Mouse (Mus musculus) midbrain, postnatal 0 days (tissue): ENCODE measurements around the gene Tekt1. TPM values are rescaled to one million over a fixed set of nuclear protein-coding genes. Genes with fewer than 3 reads are reported as not detected.

Experiments
- ATAC-seq: fragments of 200-750 bp; cut with Nextera tagmentation; 2 replicates; pipeline ENCODE4 v1.8.0; 2017; ENCODE audit warnings: moderate number of reproducible peaks, mild to moderate bottlenecking, moderate TSS enrichment, moderate library complexity; ENCODE audit not compliant: low FRiP score
- DNase-seq: peaks from one replicate; pipeline ENCODE4 v3.0.0-alpha.2; 2015; ENCODE audit warnings: low spot score
- H3K27ac ChIP-seq: fragments of 300-500 bp; sonication (generic); 2 replicates; pipeline ENCODE4 v1.5.1; 2014; ENCODE audit warnings: low read depth, mild to moderate bottlenecking, low read length, mixed read lengths
- H3K27me3 ChIP-seq: fragments of 300-500 bp; sonication (generic); 2 replicates; pipeline ENCODE4 v1.6.1; 2014; ENCODE audit warnings: low read length, control low read depth, mixed read lengths; ENCODE audit not compliant: insufficient read depth
- H3K36me3 ChIP-seq: fragments of 300-500 bp; sonication (generic); 2 replicates; pipeline ENCODE4 v1.6.1; 2014; ENCODE audit warnings: low read length, control low read depth, mixed read lengths; ENCODE audit not compliant: insufficient read depth
- H3K4me1 ChIP-seq: fragments of 300-500 bp; sonication (generic); 2 replicates; pipeline ENCODE4 v1.6.1; 2014; ENCODE audit warnings: mild to moderate bottlenecking, control low read depth, antibody characterized with exemption, low read length, mixed read lengths; ENCODE audit not compliant: insufficient read depth
- H3K4me2 ChIP-seq: fragments of 300-500 bp; sonication (generic); 2 replicates; pipeline ENCODE4 v1.6.1; 2014; ENCODE audit warnings: low read depth, mild to moderate bottlenecking, low read length, mixed read lengths; ENCODE audit not compliant: poor library complexity, severe bottlenecking
- H3K4me3 ChIP-seq: fragments of 300-500 bp; sonication (generic); 2 replicates; pipeline ENCODE4 v1.5.1; 2014; ENCODE audit warnings: low read depth, mild to moderate bottlenecking, low read length, moderate library complexity
- H3K9ac ChIP-seq: fragments of 300-500 bp; sonication (generic); replicated peaks from 2 replicates; pipeline ENCODE4 v1.6.1; 2014; ENCODE audit warnings: mild to moderate bottlenecking, low read length, moderate library complexity, mixed read lengths; ENCODE audit not compliant: poor library complexity, severe bottlenecking
- H3K9me3 ChIP-seq: fragments of 300-500 bp; sonication (generic); 2 replicates; pipeline ENCODE4 v1.6.1; 2016; ENCODE audit warnings: low read length, control low read depth
- CTCF ChIP-seq: IDR thresholded peaks from 2 replicates; pipeline ENCODE4 v1.5.1; 2016; ENCODE audit warnings: antibody characterized with exemption, mild to moderate bottlenecking
- WGBS: fragments of 180-500 bp; shearing (Covaris S2); extraction: QIAGEN DNeasy Blood & Tissue Kit; methylation state at CpG from one replicate; pipeline ENCODE4 v1.1.7; 2014; 5-methylcytosine and 5-hydroxymethylcytosine counted together
- polyA plus RNA-seq: library from polyadenylated mRNA; unstranded; fragments of >200 nt; fragmentation: Nextera tagmentation; extraction: Ambion mirVana; gene quantifications from 2 replicates; pipeline ENCODE4 v1.2.1, GENCODE M21; 2015
- total RNA-seq: library from RNA; depleted of rRNA; stranded (reverse); fragments of >200 nt; gene quantifications from 2 replicates; pipeline ENCODE4 v1.2.3, GENCODE M21; 2014

The Tekt1 gene
- total and polyA plus RNA-seq, 2 experiments from 2014 or later, result 6.9 to 10.3 TPM

- Histone ChIP-seq H3K4me2 (no peak overlapping the region), H3K27me3 (no peaks in the 10 kb centered on the region), H3K9me3 (no peaks in the 10 kb centered on the region), H3K4me3 (no peak overlapping the region), H3K27ac (no peak overlapping the region), H3K4me1 (no peaks in the 10 kb centered on the region), H3K36me3 (no peaks in the 10 kb centered on the region), H3K9ac (no peak overlapping the region)
- no peak for TF ChIP-seq CTCF
- peak; percentile 18 for DNase-seq
- WGBS, result 84% methylated on average over 4 of the region's 4 CpGs
- no peak for ATAC-seq
These were observed 17.1 kb upstream of the Tekt1 start for GRCm38 (mm10) chr11:72379351-72379750.

DNA sequence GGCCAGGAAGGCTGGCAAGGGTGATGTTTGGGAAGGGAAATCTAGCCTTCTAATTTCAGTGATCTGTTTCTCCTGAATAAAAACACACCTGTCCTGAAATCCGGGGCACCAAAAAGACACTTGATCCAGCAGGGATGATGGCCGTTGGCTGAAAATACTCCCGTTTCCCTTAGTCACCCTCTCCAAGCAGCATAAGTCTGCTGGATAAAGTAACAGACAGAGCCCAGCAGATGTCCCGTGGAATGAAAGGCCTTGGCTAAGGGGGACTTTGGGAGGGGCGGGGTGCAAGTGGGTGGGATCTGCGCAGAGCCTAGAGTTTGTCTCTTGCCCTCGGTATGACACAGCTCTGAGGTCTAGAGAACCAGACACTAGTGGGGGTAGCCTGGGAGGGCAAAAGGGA lies 16.0 kb upstream of the Tekt1 start:
- Histone ChIP-seq H3K27me3 (no peaks in the 10 kb centered on the region), H3K4me2 (no peak overlapping the region), H3K9me3 (no peaks in the 10 kb centered on the region), H3K27ac (no peak overlapping the region), H3K9ac (no peak overlapping the region), H3K36me3 (no peaks in the 10 kb centered on the region), H3K4me3 (no peak overlapping the region), H3K4me1 (no peaks in the 10 kb centered on the region)
- WGBS, result 78% methylated on average over 7 of the region's 7 CpGs
- ATAC-seq, result no peak
- DNase-seq, result no peak
- TF ChIP-seq CTCF, result no peak

DNA sequence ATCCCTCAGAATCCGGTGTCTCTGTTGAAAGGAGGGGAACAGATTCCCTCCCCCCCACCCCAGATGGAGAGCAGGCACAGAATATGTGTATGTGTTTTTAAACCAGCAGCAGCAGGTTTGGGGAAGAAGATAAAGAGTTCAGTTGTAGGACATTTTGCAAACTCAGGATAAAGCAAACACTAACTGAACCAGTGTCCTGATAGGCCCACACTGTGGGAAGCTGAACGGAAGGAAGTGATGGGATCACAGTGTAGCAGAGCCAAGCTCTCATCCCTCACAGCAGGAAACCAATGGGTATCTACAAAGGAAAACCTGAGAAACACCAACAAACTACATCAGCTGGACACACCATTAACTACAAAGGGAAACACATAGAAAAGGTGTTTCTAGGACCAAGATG lies 14.3 kb upstream of the Tekt1 start:
- no peak overlapping the region for H3K4me2 ChIP-seq
- no peak overlapping the region for H3K9ac ChIP-seq
- WGBS, result 88% methylated on average over 2 of the region's 2 CpGs
- H3K27ac ChIP-seq, result no peak overlapping the region
- no peak for ATAC-seq
- no peaks in the 10 kb centered on the region for H3K36me3 ChIP-seq
- no peaks in the 10 kb centered on the region for H3K27me3 ChIP-seq
- no peaks in the 10 kb centered on the region for H3K4me1 ChIP-seq
- H3K4me3 ChIP-seq, result no peak overlapping the region
- TF ChIP-seq CTCF, result no peak
- H3K9me3 ChIP-seq, result no peaks in the 10 kb centered on the region
- DNase-seq, result no peak

DNA sequence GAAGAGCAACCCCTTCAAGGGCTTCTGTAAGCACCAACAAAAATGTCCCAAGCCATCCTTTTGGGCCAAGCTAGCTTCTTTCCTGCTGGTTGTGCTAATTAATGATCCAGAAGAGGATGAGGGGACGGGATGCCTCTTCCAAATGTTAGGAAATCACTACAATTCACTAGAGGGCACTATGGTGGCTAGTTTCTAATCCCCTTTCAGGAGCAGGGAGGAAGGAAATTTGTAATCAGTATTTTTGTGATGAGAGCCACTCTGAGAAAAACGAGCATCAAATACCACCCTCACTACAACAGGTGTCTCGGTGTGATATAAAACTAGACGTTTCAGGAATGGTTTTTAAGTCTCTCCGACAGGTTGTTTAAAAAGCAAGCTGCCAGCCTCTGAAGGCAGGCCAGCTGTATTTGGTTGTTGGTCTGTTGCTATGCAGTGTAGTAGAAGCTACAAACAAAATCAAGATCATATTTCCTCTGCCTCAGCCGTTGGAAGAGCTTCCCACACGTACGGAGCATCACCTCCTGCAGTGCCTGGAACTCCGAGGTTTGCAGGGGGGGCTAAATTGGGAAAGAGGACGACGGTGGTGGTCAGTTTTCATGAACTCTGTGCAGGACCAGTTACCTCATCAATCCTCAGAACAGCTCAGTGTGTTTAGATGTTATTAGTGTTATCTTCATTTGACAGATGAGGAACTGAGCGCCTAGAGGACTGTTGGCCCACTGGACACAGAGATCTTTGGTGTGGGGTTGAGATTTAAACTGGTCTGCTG lies 7.8 kb upstream of the Tekt1 start:
- DNase-seq (peak; percentile 17), ATAC-seq (no peak)
- H3K27ac ChIP-seq, result no peak overlapping the region
- H3K36me3 ChIP-seq, result no peaks in the 10 kb centered on the region
- no peaks in the 10 kb centered on the region for H3K4me1 ChIP-seq
- no peak overlapping the region for H3K4me3 ChIP-seq
- no peak overlapping the region for H3K4me2 ChIP-seq
- no peaks in the 10 kb centered on the region for H3K27me3 ChIP-seq
- no peak overlapping the region for H3K9ac ChIP-seq
- WGBS, result 28% methylated on average over 12 of the region's 12 CpGs
- TF ChIP-seq CTCF, result peak; percentile 52
- H3K9me3 ChIP-seq, result no peaks in the 10 kb centered on the region

GRCm38 (mm10) chr11:72367934-72368674 lies 5.9 kb upstream of the Tekt1 start:
- Histone ChIP-seq H3K27me3 (no peaks in the 10 kb centered on the region), H3K4me2 (no peak overlapping the region), H3K27ac (no peak overlapping the region), H3K9me3 (no peaks in the 10 kb centered on the region), H3K4me3 (no peak overlapping the region), H3K9ac (no peak overlapping the region), H3K36me3 (no peaks in the 10 kb centered on the region), H3K4me1 (no peaks in the 10 kb centered on the region)
- no peak for ATAC-seq
- no peak for TF ChIP-seq CTCF
- WGBS, result 46% methylated on average over 11 of the region's 11 CpGs
- peak; percentile 42 for DNase-seq

- no peak overlapping the region for H3K27ac ChIP-seq
- H3K27me3 ChIP-seq, result no peaks in the 10 kb centered on the region
- 83% methylated on average over 9 of the region's 9 CpGs for WGBS
- H3K4me2 ChIP-seq, result no peak overlapping the region
- H3K4me1 ChIP-seq, result no peaks in the 10 kb centered on the region
- no peak for ATAC-seq
- no peak overlapping the region for H3K9ac ChIP-seq
- no peak for TF ChIP-seq CTCF
- H3K9me3 ChIP-seq, result no peaks in the 10 kb centered on the region
- DNase-seq, result no peak
- H3K4me3 ChIP-seq, result no peak overlapping the region
- no peaks in the 10 kb centered on the region for H3K36me3 ChIP-seq
These were observed 3.9 kb upstream of the Tekt1 start for GRCm38 (mm10) chr11:72366126-72366525.
